Mouse (Mus musculus): ENCODE results near the gene Cav1. TPM values are rescaled to one million over a fixed set of nuclear protein-coding genes. Genes with fewer than 3 reads are reported as not detected.
A peak's percentile ranks its signal among the peaks of the same experiment; 100 is the strongest.

Cav1 gene
- polyA plus RNA-seq (2011; ENCODE audit: insufficient read depth, insufficient read length, low replicate concordance, missing spikeins), result 9.4 and 10.9 TPM in 2 replicates

GRCm38 (mm10) chr6:17305954-17306601 lies at the start of gene Cav1:
TSS of gene Cav1 (plus strand) at chr6:17306335.
- 2% methylated on average over 26 of the region's 26 CpGs for WGBS
- H3K4me3 ChIP-seq (replicated peaks; ENCODE audit: control insufficient read depth, low read depth, low read length), result no peak within 1 kb of the TSS
- no peak within 1 kb of the TSS for H3K27ac ChIP-seq (ENCODE audit: control insufficient read depth, insufficient read depth, low read depth, low read length, poor library complexity)
- TF ChIP-seq CTCF (IDR thresholded peaks at IDR 0.05; ENCODE audit: control insufficient read depth, insufficient read depth, low read length) (no peak), POLR2A (IDR thresholded peaks at IDR 0.05; ENCODE audit: borderline replicate concordance, control insufficient read depth, low read depth, low read length) (no peak)
- H3K4me1 ChIP-seq (ENCODE audit: control insufficient read depth, insufficient read depth, low read length), result no peaks in the 10 kb centered on the region

- 84% methylated on average over 1 of the region's 1 CpGs for WGBS
- no peaks in the 10 kb centered on the region for H3K4me1 ChIP-seq (ENCODE audit: control insufficient read depth, insufficient read depth, low read length)
- TF ChIP-seq CTCF (IDR thresholded peaks at IDR 0.05; ENCODE audit: control insufficient read depth, insufficient read depth, low read length) (no peak), POLR2A (IDR thresholded peaks at IDR 0.05; ENCODE audit: borderline replicate concordance, control insufficient read depth, low read depth, low read length) (no peak)
- no peak overlapping the region for H3K4me3 ChIP-seq (replicated peaks; ENCODE audit: control insufficient read depth, low read depth, low read length)
- no peak overlapping the region for H3K27ac ChIP-seq (ENCODE audit: control insufficient read depth, insufficient read depth, low read depth, low read length, poor library complexity)
Observed at GRCm38 (mm10) chr6:17258142-17258541, 48.0 kb upstream of the Cav1 start.

DNA sequence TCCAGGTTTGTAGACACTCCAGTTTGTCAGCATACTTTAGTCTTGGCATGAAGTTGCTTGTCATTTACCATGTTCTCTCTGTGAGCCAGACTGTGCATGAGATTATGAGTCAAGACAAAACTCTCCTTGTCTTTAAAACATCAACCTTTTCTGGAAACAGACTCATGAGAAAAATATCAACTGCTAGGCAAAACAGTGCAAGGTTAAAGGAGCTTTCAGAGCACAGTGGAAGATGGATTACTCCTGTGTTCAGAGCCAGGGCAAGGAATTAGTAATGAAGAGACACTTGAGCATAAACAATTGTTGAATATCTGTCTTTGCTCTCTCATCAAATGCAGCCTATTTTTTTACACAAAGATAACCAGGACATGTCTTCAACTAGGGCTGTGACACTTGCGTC lies 47.2 kb upstream of the Cav1 start:
- 74% methylated on average over 1 of the region's 1 CpGs for WGBS
- H3K4me3 ChIP-seq (replicated peaks; ENCODE audit: control insufficient read depth, low read depth, low read length), result no peak overlapping the region
- no peaks in the 10 kb centered on the region for H3K4me1 ChIP-seq (ENCODE audit: control insufficient read depth, insufficient read depth, low read length)
- H3K27ac ChIP-seq (ENCODE audit: control insufficient read depth, insufficient read depth, low read depth, low read length, poor library complexity), result no peak overlapping the region
- no peak for TF ChIP-seq POLR2A (IDR thresholded peaks at IDR 0.05; ENCODE audit: borderline replicate concordance, control insufficient read depth, low read depth, low read length)

DNA sequence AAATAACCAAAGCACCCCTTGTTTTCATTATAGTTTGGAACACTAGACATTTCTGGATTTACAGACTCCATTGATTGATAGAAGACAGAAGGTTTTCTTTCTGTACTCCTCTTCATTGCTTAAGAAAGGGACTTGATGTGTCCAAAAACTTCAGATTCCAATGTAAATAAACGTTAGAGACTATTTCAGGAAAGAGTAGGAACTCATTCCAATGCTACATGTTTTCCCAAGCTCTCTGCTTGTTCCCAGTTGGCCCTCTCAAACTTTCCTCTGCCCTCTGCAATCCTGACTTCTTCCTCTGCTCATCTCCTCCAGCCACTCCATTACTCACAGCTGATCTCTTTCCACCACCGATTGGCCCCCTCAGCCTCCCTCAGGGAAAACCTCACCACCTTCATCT lies 43.3 kb upstream of the Cav1 start:
- H3K27ac ChIP-seq (ENCODE audit: control insufficient read depth, insufficient read depth, low read depth, low read length, poor library complexity), result no peak overlapping the region
- H3K4me1 ChIP-seq (ENCODE audit: control insufficient read depth, insufficient read depth, low read length), result no peaks in the 10 kb centered on the region
- no peak for TF ChIP-seq CTCF (IDR thresholded peaks at IDR 0.05; ENCODE audit: control insufficient read depth, insufficient read depth, low read length)
- no peak for TF ChIP-seq POLR2A (IDR thresholded peaks at IDR 0.05; ENCODE audit: borderline replicate concordance, control insufficient read depth, low read depth, low read length)
- no peak overlapping the region for H3K4me3 ChIP-seq (replicated peaks; ENCODE audit: control insufficient read depth, low read depth, low read length)
- WGBS, result 72% methylated on average over 2 of the region's 2 CpGs

- 32% methylated on average over 4 of the region's 4 CpGs for WGBS
- no peaks in the 10 kb centered on the region for H3K4me1 ChIP-seq (ENCODE audit: control insufficient read depth, insufficient read depth, low read length)
- H3K27ac ChIP-seq (ENCODE audit: control insufficient read depth, insufficient read depth, low read depth, low read length, poor library complexity), result no peak overlapping the region
- no peak overlapping the region for H3K4me3 ChIP-seq (replicated peaks; ENCODE audit: control insufficient read depth, low read depth, low read length)
- TF ChIP-seq CTCF (IDR thresholded peaks at IDR 0.05; ENCODE audit: control insufficient read depth, insufficient read depth, low read length) (no peak), POLR2A (IDR thresholded peaks at IDR 0.05; ENCODE audit: borderline replicate concordance, control insufficient read depth, low read depth, low read length) (no peak)
Observed at GRCm38 (mm10) chr6:17265043-17265442, 41.1 kb upstream of the Cav1 start.

GRCm38 (mm10) chr6:17266466-17266865 lies 39.7 kb upstream of the Cav1 start:
- TF ChIP-seq POLR2A (IDR thresholded peaks at IDR 0.05; ENCODE audit: borderline replicate concordance, control insufficient read depth, low read depth, low read length) (no peak), CTCF (IDR thresholded peaks at IDR 0.05; ENCODE audit: control insufficient read depth, insufficient read depth, low read length) (no peak)
- 70% methylated on average over 3 of the region's 3 CpGs for WGBS
- no peak overlapping the region for H3K4me3 ChIP-seq (replicated peaks; ENCODE audit: control insufficient read depth, low read depth, low read length)

DNA sequence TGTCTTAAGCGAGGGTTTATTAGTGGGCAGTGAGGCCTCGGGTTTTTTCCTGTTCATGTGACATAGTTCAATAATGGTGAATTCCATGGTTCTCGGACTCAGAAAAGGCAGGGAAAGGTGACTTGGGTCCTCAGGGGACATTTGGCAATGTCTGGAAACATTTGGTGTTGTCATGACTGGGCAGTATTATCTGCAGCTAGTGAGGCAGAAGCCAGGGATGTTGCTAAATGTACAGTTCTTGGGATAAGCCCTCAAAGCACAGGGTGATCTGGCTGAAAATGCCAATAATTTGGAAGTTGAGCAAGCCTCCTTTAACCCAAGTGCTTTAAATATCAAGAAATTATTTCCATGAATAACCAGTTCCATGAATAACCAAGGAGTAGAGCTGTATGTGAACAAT lies 27.8 kb upstream of the Cav1 start:
- Histone ChIP-seq H3K4me3 (replicated peaks; ENCODE audit: control insufficient read depth, low read depth, low read length) (no peak overlapping the region), H3K27ac (ENCODE audit: control insufficient read depth, insufficient read depth, low read depth, low read length, poor library complexity) (no peak overlapping the region), H3K4me1 (ENCODE audit: control insufficient read depth, insufficient read depth, low read length) (peaks cover 3% of the 10 kb centered on the region; the same call in 1 of the 2 replicates)
- TF ChIP-seq POLR2A (IDR thresholded peaks at IDR 0.05; ENCODE audit: borderline replicate concordance, control insufficient read depth, low read depth, low read length) (no peak), CTCF (IDR thresholded peaks at IDR 0.05; ENCODE audit: control insufficient read depth, insufficient read depth, low read length) (no peak)
- WGBS, result 73% methylated on average over 3 of the region's 3 CpGs

More at GRCm38 (mm10) chr6:17266466-17266865, 39.7 kb upstream of the Cav1 start:
- Histone ChIP-seq H3K4me1 (ENCODE audit: control insufficient read depth, insufficient read depth, low read length) (no peaks in the 10 kb centered on the region), H3K27ac (ENCODE audit: control insufficient read depth, insufficient read depth, low read depth, low read length, poor library complexity) (no peak overlapping the region)

DNA sequence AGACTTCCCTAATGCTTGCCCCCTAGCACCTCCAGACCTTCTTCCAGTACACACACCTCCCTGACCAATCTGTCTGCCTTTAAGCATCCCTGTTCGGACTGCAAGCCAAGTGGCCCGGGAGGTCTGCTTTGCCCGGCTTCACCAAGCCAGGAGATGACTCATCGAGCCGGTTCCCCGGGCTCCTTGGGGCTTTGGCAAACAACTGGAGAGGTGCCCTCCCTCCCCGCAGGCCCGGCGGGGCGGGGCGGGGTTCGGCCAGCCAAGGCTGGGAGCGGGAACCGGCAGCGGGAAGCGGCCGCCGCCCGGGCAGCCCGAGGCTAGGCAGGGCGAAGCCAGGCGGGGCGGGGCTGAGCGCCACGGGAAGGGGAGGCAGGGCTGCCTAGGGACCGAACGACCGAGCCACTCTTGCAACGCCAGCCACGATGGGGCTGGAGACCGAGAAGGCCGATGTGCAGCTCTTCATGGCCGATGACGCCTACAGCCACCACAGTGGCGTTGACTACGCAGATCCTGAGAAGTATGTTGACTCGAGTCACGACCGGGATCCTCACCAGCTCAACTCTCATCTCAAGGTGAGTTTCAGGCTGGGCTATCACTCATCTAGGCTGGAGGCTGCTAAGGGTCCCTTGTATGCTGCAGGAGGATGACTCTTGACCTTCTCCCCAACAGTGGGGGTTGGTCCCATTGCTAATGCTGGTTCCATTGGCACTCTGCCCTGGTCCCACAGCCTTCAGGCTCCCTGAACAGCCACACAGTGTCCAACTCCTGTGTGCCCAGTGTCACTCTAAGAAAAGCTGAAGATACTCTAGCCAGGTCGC lies 25.0 kb upstream of the Cav1 start, which contains the start of gene Cav2:
Gene Cav2, plus strand, starts transcription at position 247 of the 818 bp plus-strand sequence.
- H3K27ac ChIP-seq (ENCODE audit: control insufficient read depth, insufficient read depth, low read depth, low read length, poor library complexity), result peak within 1 kb of the TSS; percentile 15
- TF ChIP-seq CTCF (IDR thresholded peaks at IDR 0.05; ENCODE audit: control insufficient read depth, insufficient read depth, low read length) (no peak), POLR2A (IDR thresholded peaks at IDR 0.05; ENCODE audit: borderline replicate concordance, control insufficient read depth, low read depth, low read length) (peak; percentile 40; the same call in 1 of the 2 replicates)
- H3K4me3 ChIP-seq (replicated peaks; ENCODE audit: control insufficient read depth, low read depth, low read length), result peak within 1 kb of the TSS; percentile 78
- under 1% methylated on average over 40 of the region's 40 CpGs for WGBS
- H3K4me1 ChIP-seq (ENCODE audit: control insufficient read depth, insufficient read depth, low read length), result peaks cover 3% of the 10 kb centered on the region; the same call in 1 of the 2 replicates

All from bone marrow, adult 2 months (tissue).